Mouse (Mus musculus) spleen, adult 2 months (tissue): ENCODE results near the gene Mmab. TPM values are rescaled to one million over a fixed set of nuclear protein-coding genes. Genes with fewer than 3 reads are reported as not detected.

Experiments used
- DNase-seq, 2 experiments: peaks; one replicate each; pipeline versions ENCODE4 v3.0.0 to v3.0.0-alpha.2; 2012 to 2021; ENCODE audit warnings: low spot score in 2 of 2, low read depth in 1 of 2
- H3K27ac ChIP-seq: fragments of 200-500 bp; 2 replicates; pipeline ENCODE4 v1.5.1; 2012; ENCODE audit warnings: low read length, inconsistent platforms; ENCODE audit not compliant: insufficient read depth
- H3K27me3 ChIP-seq: fragments of 200-500 bp; 2 replicates; pipeline ENCODE4 v1.6.1; 2012; ENCODE audit warnings: mild to moderate bottlenecking, moderate library complexity, low read length, inconsistent platforms; ENCODE audit not compliant: control insufficient read depth, insufficient read depth
- H3K36me3 ChIP-seq: fragments of 200-500 bp; 2 replicates; pipeline ENCODE4 v1.6.1; 2012; ENCODE audit warnings: mild to moderate bottlenecking, low read length, inconsistent platforms; ENCODE audit not compliant: control insufficient read depth, insufficient read depth
- H3K4me1 ChIP-seq: fragments of 200-500 bp; 2 replicates; pipeline ENCODE4 v1.6.1; 2011; ENCODE audit warnings: inconsistent platforms; ENCODE audit not compliant: control insufficient read depth, insufficient read depth, insufficient read length
- H3K4me3 ChIP-seq: fragments of 200-500 bp; 2 replicates; pipeline ENCODE4 v1.5.1; 2011; ENCODE audit warnings: mild to moderate bottlenecking, inconsistent platforms; ENCODE audit not compliant: insufficient read depth, insufficient read length; ENCODE audit errors: extremely low read depth
- CTCF ChIP-seq: fragments of 200-500 bp; IDR thresholded peaks from 2 replicates; pipeline ENCODE4 v1.5.1; 2011; ENCODE audit warnings: mild to moderate bottlenecking, inconsistent platforms; ENCODE audit not compliant: insufficient read depth, insufficient read length, insufficient replicate concordance; ENCODE audit errors: extremely low read depth
- POLR2A ChIP-seq: fragments of 200-500 bp; IDR thresholded peaks from 2 replicates; pipeline ENCODE4 v1.6.1; 2011; ENCODE audit warnings: low read depth, low read length, inconsistent platforms
- WGBS: fragments of 180-500 bp; shearing (Covaris S2); methylation state at CpG from one replicate; pipeline ENCODE4 v1.1.7; 2018; 5-methylcytosine and 5-hydroxymethylcytosine counted together
- polyA plus RNA-seq: library from polyadenylated mRNA; depleted of rRNA; stranded (reverse); fragments of >200 nt; gene quantifications from 2 replicates; pipeline ENCODE4 v1.2.3, GENCODE M21; 2012

The Mmab gene
- polyA plus RNA-seq, 1 experiment, result 8.6 TPM

DNA sequence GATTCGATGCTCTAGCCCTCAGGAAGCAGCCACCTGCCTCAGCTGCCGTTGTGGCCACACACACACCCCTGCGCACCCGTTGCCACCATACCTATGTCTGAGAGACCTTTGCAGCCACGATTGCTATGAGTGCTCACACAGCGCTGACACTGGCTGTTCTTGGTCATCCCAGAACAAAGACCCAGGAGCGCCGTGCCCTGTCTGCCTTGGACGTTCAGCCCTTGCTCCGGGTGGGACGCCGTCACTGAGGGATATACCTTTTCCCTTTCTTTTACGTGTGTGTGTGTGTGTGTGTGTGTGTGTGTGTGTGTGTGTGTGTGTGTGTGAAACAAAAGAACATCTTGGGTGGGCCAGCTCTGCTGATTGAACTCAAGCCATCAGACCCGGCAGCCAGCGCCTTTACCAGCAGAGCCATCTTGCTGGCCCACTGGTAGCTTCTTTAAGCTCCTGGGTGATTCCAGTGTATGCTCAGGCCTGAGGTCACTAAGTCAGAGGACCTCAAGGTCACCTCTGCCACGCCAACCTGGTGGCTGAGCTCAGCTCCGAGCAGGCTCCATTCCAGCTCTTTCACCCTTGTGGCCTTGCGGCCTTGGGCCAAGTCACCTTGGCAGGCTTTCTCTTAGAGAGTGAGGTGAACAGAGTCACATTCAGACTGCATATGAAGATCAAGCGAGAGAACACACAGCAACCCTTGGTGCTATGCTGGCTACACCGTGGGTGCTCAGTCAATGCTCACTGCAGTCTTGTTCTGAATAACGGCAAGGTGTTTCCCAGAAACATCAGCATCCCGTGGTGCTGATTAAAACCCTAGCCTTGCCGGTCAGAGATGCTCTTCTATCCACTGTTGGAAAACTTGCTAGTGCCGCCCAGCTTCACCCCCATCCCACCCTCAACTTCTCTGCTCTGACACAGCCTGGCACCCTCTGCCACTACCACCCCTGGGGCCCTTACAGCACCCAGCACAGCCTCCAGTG, 18.5 kb upstream of the Mmab start:
- WGBS, result 83% methylated on average over 24 of the region's 24 CpGs
- TF ChIP-seq CTCF (no peak), POLR2A (no peak)

GRCm38 (mm10) chr5:114461238-114461637, 17.4 kb upstream of the Mmab start:
- Histone ChIP-seq H3K27ac (no peak overlapping the region), H3K4me1 (no peaks in the 10 kb centered on the region), H3K27me3 (no peaks in the 10 kb centered on the region), H3K4me3 (no peak overlapping the region), H3K36me3 (no peaks in the 10 kb centered on the region)
- WGBS, result 10% methylated on average over 7 of the region's 7 CpGs
- TF ChIP-seq POLR2A (no peak), CTCF (peak; percentile 94)
- peak; percentile 44 to 75 for DNase-seq

More for the DNA sequence above, 18.5 kb upstream of the Mmab start:
- Histone ChIP-seq H3K27ac (no peak overlapping the region), H3K36me3 (no peaks in the 10 kb centered on the region), H3K4me1 (no peaks in the 10 kb centered on the region), H3K4me3 (no peak overlapping the region), H3K27me3 (no peaks in the 10 kb centered on the region)
- no peak for DNase-seq

GRCm38 (mm10) chr5:114456995-114457605, 13.2 kb upstream of the Mmab start:
- Histone ChIP-seq H3K27me3 (no peaks in the 10 kb centered on the region), H3K4me1 (no peaks in the 10 kb centered on the region), H3K27ac (no peak overlapping the region), H3K4me3 (no peak overlapping the region), H3K36me3 (no peaks in the 10 kb centered on the region)
- no peak for TF ChIP-seq POLR2A
- TF ChIP-seq CTCF, result no peak
- WGBS, result 87% methylated on average over 16 of the region's 16 CpGs
- DNase-seq, result no peak

DNA sequence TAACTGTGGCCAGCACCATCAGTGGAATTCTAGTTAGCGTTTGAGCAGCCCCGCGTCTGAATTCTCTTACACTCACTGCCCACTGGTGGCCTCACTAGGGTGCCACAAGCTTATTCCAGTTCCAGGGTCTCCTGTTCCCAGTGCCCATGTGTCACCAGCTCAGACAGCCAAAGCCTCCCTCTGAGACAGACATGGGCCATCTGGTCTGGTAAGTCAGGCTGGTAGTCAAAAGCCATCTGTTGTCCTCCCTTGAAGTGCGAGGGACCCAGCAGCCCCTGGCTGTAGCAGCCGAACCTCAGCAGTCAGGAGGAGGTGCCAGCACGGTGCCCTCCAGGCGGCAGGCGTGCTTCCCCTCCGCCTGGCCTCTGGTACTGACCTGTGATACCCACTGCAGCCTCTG, 12.4 kb upstream of the Mmab start:
- DNase-seq, result no peak
- Histone ChIP-seq H3K4me1 (no peaks in the 10 kb centered on the region), H3K4me3 (no peak overlapping the region), H3K27ac (no peak overlapping the region), H3K27me3 (no peaks in the 10 kb centered on the region), H3K36me3 (no peaks in the 10 kb centered on the region)
- WGBS, result 86% methylated on average over 9 of the region's 9 CpGs
- no peak for TF ChIP-seq POLR2A
- no peak for TF ChIP-seq CTCF

DNA sequence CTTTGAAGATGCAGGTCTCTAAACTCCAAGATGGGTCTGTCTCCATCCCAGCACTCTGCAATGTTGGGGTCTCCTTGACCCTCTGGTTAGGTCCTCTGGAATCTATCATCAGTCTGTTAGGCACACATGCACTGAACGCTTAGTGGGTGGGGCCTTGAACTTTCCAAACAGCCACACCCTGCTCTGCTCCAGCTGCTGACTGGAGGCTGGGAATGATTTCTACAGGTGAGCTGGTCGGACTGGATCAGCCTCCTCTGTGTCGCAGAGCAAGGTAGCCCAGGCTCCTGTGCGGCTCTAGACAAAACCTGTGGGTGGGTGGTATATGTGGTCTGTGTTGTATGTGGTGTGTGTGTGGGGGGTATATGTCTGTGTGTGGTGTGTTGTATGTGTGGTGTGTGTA, 5.2 kb upstream of the Mmab start:
- Histone ChIP-seq H3K27me3 (no peaks in the 10 kb centered on the region), H3K27ac (no peak overlapping the region), H3K36me3 (no peaks in the 10 kb centered on the region), H3K4me3 (no peak overlapping the region), H3K4me1 (no peaks in the 10 kb centered on the region)
- 90% methylated on average over 4 of the region's 4 CpGs for WGBS
- DNase-seq, result no peak
- TF ChIP-seq CTCF (no peak), POLR2A (no peak)

DNA sequence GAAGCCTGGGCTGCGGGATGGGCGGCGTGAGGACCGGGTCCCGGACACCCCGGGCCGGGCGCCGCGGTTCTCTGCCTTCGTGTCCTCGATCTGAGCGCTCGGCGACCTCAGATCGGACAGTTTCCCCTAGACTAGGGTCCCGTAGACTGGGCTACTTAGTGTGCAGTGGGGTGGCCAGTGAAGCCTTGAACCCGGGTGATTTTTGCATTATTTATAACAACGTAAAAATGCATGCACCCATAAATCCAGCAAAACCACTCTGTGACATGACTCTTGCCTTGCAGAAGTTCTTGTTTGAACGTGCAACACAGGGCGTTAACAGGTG, 470 bp upstream of the Mmab start:
- under 1% methylated on average over 21 of the region's 21 CpGs for WGBS
- TF ChIP-seq POLR2A (no peak), CTCF (no peak)
- no peaks in the 10 kb centered on the region for H3K27me3 ChIP-seq
- H3K27ac ChIP-seq, result no peak overlapping the region
- H3K36me3 ChIP-seq, result no peaks in the 10 kb centered on the region
- H3K4me3 ChIP-seq, result peak overlapping the region; percentile 76
- no peak for DNase-seq
- no peaks in the 10 kb centered on the region for H3K4me1 ChIP-seq

DNA sequence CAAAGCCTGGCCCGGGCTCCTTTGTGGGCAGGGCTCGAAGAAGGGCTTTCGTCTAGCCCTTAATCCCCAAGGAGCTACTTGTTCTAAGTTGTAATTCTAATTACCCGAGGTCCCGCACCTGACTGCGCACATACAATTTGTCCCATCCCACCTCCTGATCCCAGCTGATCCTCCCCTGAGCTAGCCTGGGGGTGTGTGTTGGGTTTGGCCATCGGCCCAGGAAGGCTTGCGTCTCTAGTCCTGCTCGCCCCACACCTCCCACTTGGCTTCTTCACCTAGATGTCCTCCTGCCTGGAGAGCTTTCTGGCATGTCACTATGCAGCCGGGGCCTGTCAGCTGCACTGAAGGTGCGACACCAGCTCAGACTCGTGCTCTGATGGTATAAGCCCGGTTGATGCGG, 8.3 kb downstream of the Mmab start:
- no peak overlapping the region for H3K4me3 ChIP-seq
- DNase-seq, result no peak
- 92% methylated on average over 14 of the region's 14 CpGs for WGBS
- H3K27ac ChIP-seq, result no peak overlapping the region
- no peaks in the 10 kb centered on the region for H3K4me1 ChIP-seq
- TF ChIP-seq POLR2A (no peak), CTCF (no peak)
- peaks cover 17% of the 10 kb centered on the region for H3K36me3 ChIP-seq
- no peaks in the 10 kb centered on the region for H3K27me3 ChIP-seq
